Mouse (Mus musculus) liver, embryonic 16.5 days (tissue): ENCODE results near the gene Sec11a. TPM values are rescaled to one million over a fixed set of nuclear protein-coding genes. Genes with fewer than 3 reads are reported as not detected.

ENCODE experiments used
- ATAC-seq: fragments of 200-750 bp; cut with Nextera tagmentation; 2 replicates; pipeline ENCODE4 v1.8.0; 2017; ENCODE audit warnings: low read depth, mild to moderate bottlenecking, moderate number of reproducible peaks, moderate library complexity
- H3K27ac ChIP-seq: fragments of 300-500 bp; sonication (generic); 2 replicates; pipeline ENCODE4 v1.5.1; 2014; ENCODE audit warnings: mild to moderate bottlenecking, low read length
- H3K27me3 ChIP-seq: fragments of 300-500 bp; sonication (generic); 2 replicates; pipeline ENCODE4 v1.6.1; 2014; ENCODE audit warnings: low read depth, low read length, mixed read lengths; ENCODE audit not compliant: control insufficient read depth, insufficient read depth
- H3K36me3 ChIP-seq: fragments of 300-500 bp; sonication (generic); 2 replicates; pipeline ENCODE4 v1.6.1; 2014; ENCODE audit warnings: mild to moderate bottlenecking; ENCODE audit not compliant: control insufficient read depth, insufficient read depth
- H3K4me1 ChIP-seq: fragments of 300-500 bp; sonication (generic); 2 replicates; pipeline ENCODE4 v1.6.1; 2014; ENCODE audit warnings: low read depth, low read length, mixed read lengths; ENCODE audit not compliant: control insufficient read depth
- H3K4me2 ChIP-seq: fragments of 300-500 bp; sonication (generic); 2 replicates; pipeline ENCODE4 v1.6.1; 2014; ENCODE audit warnings: low read depth, low read length, mixed read lengths
- H3K4me3 ChIP-seq: fragments of 300-500 bp; sonication (generic); 2 replicates; pipeline ENCODE4 v1.5.1; 2014; ENCODE audit warnings: low read depth, mild to moderate bottlenecking, low read length
- H3K9ac ChIP-seq: fragments of 300-500 bp; sonication (generic); 2 replicates; pipeline ENCODE4 v1.6.1; 2014; ENCODE audit warnings: low read depth, low read length
- H3K9me3 ChIP-seq: fragments of 300-500 bp; sonication (generic); replicated peaks from 2 replicates; pipeline ENCODE4 v1.6.1; 2016; ENCODE audit warnings: low read length; ENCODE audit not compliant: control insufficient read depth
- WGBS: fragments of 180-500 bp; shearing (Covaris S2); extraction: QIAGEN DNeasy Blood & Tissue Kit; methylation state at CpG from one replicate; pipeline ENCODE4 v1.1.7; 2014; ENCODE audit not compliant: insufficient replicate concordance; 5-methylcytosine and 5-hydroxymethylcytosine counted together
- polyA plus RNA-seq: library from polyadenylated mRNA; unstranded; fragments of >200 nt; fragmentation: Nextera tagmentation; extraction: Ambion mirVana; gene quantifications from 2 replicates; pipeline ENCODE4 v1.2.1, GENCODE M21; 2015

Sec11a gene
- polyA plus RNA-seq, 1 experiment from 2014 or later = 98.7 TPM

GRCm38 (mm10) chr7:80860729-80861274, 86.8 kb downstream of the Sec11a start, which contains the start of gene Zscan2:
Zscan2 (plus strand) TSS chr7:80860920.
- H3K9me3 ChIP-seq = no peaks in the 10 kb centered on the region
- H3K27me3 ChIP-seq = no peaks in the 10 kb centered on the region
- peaks cover 15% of the 10 kb centered on the region for H3K4me1 ChIP-seq
- H3K4me3 ChIP-seq = peak within 1 kb of the TSS; percentile 75
- peak within 1 kb of the TSS; percentile 73 for H3K27ac ChIP-seq
- H3K36me3 ChIP-seq = no peaks in the 10 kb centered on the region
- WGBS = under 1% methylated on average over 40 of the region's 40 CpGs
- H3K4me2 ChIP-seq = peak within 1 kb of the TSS; percentile 85
- peak within 1 kb of the TSS; percentile 76 for H3K9ac ChIP-seq
- ATAC-seq = peak; percentile 95

DNA sequence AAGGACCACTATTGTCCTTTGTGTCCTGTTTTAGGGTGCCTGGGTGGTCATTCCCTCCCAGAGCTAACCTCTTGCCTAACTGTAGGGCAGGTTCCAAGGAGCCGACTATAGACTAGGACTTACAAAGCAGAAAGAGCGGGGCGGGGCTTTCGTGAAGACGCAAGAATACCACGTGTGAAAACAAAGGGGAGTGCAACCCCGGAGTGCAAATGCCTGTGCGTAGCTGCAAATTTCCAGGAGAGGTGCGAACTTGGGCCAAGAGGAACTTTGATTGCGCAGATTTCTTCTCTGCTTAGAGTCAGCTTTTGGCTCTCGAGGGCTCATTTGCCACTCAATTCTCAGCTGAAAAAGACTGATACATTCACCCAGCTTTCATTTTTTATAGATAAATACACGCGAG, 87.4 kb downstream of the Sec11a start:
- peaks cover 15% of the 10 kb centered on the region for H3K4me1 ChIP-seq
- peak overlapping the region; percentile 57 for H3K9ac ChIP-seq
- peak overlapping the region; percentile 75 for H3K4me3 ChIP-seq
- peak; percentile 33 for ATAC-seq
- under 1% methylated on average over 13 of the region's 13 CpGs for WGBS
- no peaks in the 10 kb centered on the region for H3K9me3 ChIP-seq
- no peak overlapping the region for H3K27ac ChIP-seq
- no peaks in the 10 kb centered on the region for H3K36me3 ChIP-seq
- no peaks in the 10 kb centered on the region for H3K27me3 ChIP-seq
- peak overlapping the region; percentile 85 for H3K4me2 ChIP-seq

- Histone ChIP-seq H3K4me2 (no peak overlapping the region), H3K9ac (no peak overlapping the region), H3K36me3 (no peaks in the 10 kb centered on the region), H3K27me3 (no peaks in the 10 kb centered on the region), H3K9me3 (no peaks in the 10 kb centered on the region), H3K4me1 (peaks cover 13% of the 10 kb centered on the region), H3K4me3 (no peak overlapping the region), H3K27ac (no peak overlapping the region)
- no peak for ATAC-seq
- 10% methylated on average over 6 of the region's 6 CpGs for WGBS
These were observed 90.4 kb downstream of the Sec11a start for GRCm38 (mm10) chr7:80857181-80857580.

- Histone ChIP-seq H3K4me3 (no peak overlapping the region), H3K9ac (no peak overlapping the region), H3K4me2 (no peak overlapping the region), H3K36me3 (no peaks in the 10 kb centered on the region), H3K27ac (no peak overlapping the region), H3K27me3 (no peaks in the 10 kb centered on the region), H3K4me1 (peaks cover 4% of the 10 kb centered on the region), H3K9me3 (no peaks in the 10 kb centered on the region)
- ATAC-seq = no peak
These were observed 92.3 kb downstream of the Sec11a start for GRCm38 (mm10) chr7:80855316-80855715.

Other genes starting within 250 kb of the Sec11a start
- 15.8 and 15.9 TPM in 2 replicates for gene Iqgap1, start 121.8 kb downstream of the Sec11a start, polyA plus RNA-seq
- 0.30 and 0.36 TPM in 2 replicates for gene Zscan2, start 86.9 kb downstream of the Sec11a start, polyA plus RNA-seq
- 10.8 and 12.1 TPM in 2 replicates for gene Wdr73, start 46.5 kb downstream of the Sec11a start, polyA plus RNA-seq
- 1.2 and 1.6 TPM in 2 replicates for gene Nmb, start 42.7 kb downstream of the Sec11a start, polyA plus RNA-seq
- 7.1 and 8.1 TPM in 2 replicates for gene Zfp592, start 45.9 kb upstream of the Sec11a start, polyA plus RNA-seq
- gene Alpk3, start 109.8 kb upstream of the Sec11a start, polyA plus RNA-seq = 0.09 and 0.20 TPM in 2 replicates
- gene Slc28a1, start 167.0 kb upstream of the Sec11a start, polyA plus RNA-seq = 0.90 and 0.96 TPM in 2 replicates